Mouse (Mus musculus): ENCODE measurements at regions not wholly inside any gene's neighbourhood (a gene's known extent, or its start where the extent isn't known, plus 50 kb on each side); places are given as distances from the start of the nearest gene placed in this dataset.

- 0 out of 2 replicates have a peak, but pooled peaks have one; percentile 30 for ATAC-seq (ENCODE audit: low FRiP score, low read depth)
- Histone ChIP-seq H3K4me1 (peaks cover 5% of the 10 kb centered on the region), H3K36me3 (no peaks in the 10 kb centered on the region), H3K4me3 (no peak overlapping the region), H3K9ac (replicated peaks) (no peak overlapping the region; the same call in 1 of the 2 replicates), H3K4me2 (replicated peaks) (no peak overlapping the region), H3K27me3 (no peaks in the 10 kb centered on the region), H3K9me3 (0 out of 2 replicates have a peak, but pooled peaks cover 4% of the 10 kb centered on the region), H3K27ac (replicated peaks) (peak overlapping the region; percentile 35; the same call in 1 of the 2 replicates)
- 61% methylated on average over 6 of the region's 6 CpGs for WGBS
Measured at GRCm38 (mm10) chr11:45524720-45525119, 327.1 kb upstream of the Clint1 start.

GRCm38 (mm10) chr11:45531044-45531626 is 320.7 kb upstream of the Clint1 start:
- no peak overlapping the region for H3K4me3 ChIP-seq
- 93% methylated on average over 9 of the region's 9 CpGs for WGBS
- H3K9me3 ChIP-seq: 0 out of 2 replicates have a peak, but pooled peaks cover 4% of the 10 kb centered on the region
- ATAC-seq (ENCODE audit: low FRiP score, low read depth): no peak
- H3K4me2 ChIP-seq (replicated peaks): no peak overlapping the region
- no peaks in the 10 kb centered on the region for H3K4me1 ChIP-seq
- H3K36me3 ChIP-seq: no peaks in the 10 kb centered on the region
- H3K27me3 ChIP-seq: no peaks in the 10 kb centered on the region
- H3K9ac ChIP-seq (replicated peaks): no peak overlapping the region
- no peak overlapping the region for H3K27ac ChIP-seq (replicated peaks)

- Histone ChIP-seq H3K9ac (replicated peaks) (no peak overlapping the region), H3K4me3 (no peak overlapping the region), H3K9me3 (no peaks in the 10 kb centered on the region), H3K4me2 (replicated peaks) (no peak overlapping the region), H3K27me3 (no peaks in the 10 kb centered on the region), H3K4me1 (peaks cover 3% of the 10 kb centered on the region; the same call in 1 of the 2 replicates), H3K27ac (replicated peaks) (no peak overlapping the region), H3K36me3 (no peaks in the 10 kb centered on the region)
- no peak for ATAC-seq (ENCODE audit: low FRiP score, low read depth)
- 58% methylated on average over 7 of the region's 7 CpGs for WGBS
Measured at GRCm38 (mm10) chr11:45533402-45534056, 318.3 kb upstream of the Clint1 start.

GRCm38 (mm10) chr11:45535501-45536025 is 316.3 kb upstream of the Clint1 start:
- Histone ChIP-seq H3K9me3 (no peaks in the 10 kb centered on the region), H3K4me3 (no peak overlapping the region), H3K27me3 (no peaks in the 10 kb centered on the region), H3K27ac (replicated peaks) (no peak overlapping the region), H3K36me3 (no peaks in the 10 kb centered on the region), H3K4me2 (replicated peaks) (no peak overlapping the region), H3K4me1 (peaks cover 3% of the 10 kb centered on the region; the same call in 1 of the 2 replicates), H3K9ac (replicated peaks) (no peak overlapping the region)
- ATAC-seq (ENCODE audit: low FRiP score, low read depth): no peak
- WGBS: 82% methylated on average over 8 of the region's 8 CpGs

GRCm38 (mm10) chr11:45538011-45538410 is 313.8 kb upstream of the Clint1 start:
- no peak for ATAC-seq (ENCODE audit: low FRiP score, low read depth)
- WGBS: 51% methylated on average over 7 of the region's 7 CpGs
- H3K36me3 ChIP-seq: no peaks in the 10 kb centered on the region
- no peak overlapping the region for H3K4me2 ChIP-seq (replicated peaks)
- H3K27me3 ChIP-seq: no peaks in the 10 kb centered on the region
- no peak overlapping the region for H3K27ac ChIP-seq (replicated peaks)
- H3K4me3 ChIP-seq: no peak overlapping the region
- no peak overlapping the region for H3K9ac ChIP-seq (replicated peaks)
- no peaks in the 10 kb centered on the region for H3K9me3 ChIP-seq
- H3K4me1 ChIP-seq: peaks cover 3% of the 10 kb centered on the region; the same call in 1 of the 2 replicates

GRCm38 (mm10) chr11:45539459-45539858 is 312.4 kb upstream of the Clint1 start:
- WGBS: 45% methylated on average over 4 of the region's 4 CpGs
- no peak overlapping the region for H3K27ac ChIP-seq (replicated peaks)

GRCm38 (mm10) chr11:45544531-45544930 is 307.3 kb upstream of the Clint1 start:
- no peak for ATAC-seq (ENCODE audit: low FRiP score, low read depth)
- WGBS: 85% methylated on average over 3 of the region's 3 CpGs

More at GRCm38 (mm10) chr11:45539459-45539858, 312.4 kb upstream of the Clint1 start:
- Histone ChIP-seq H3K9me3 (no peaks in the 10 kb centered on the region), H3K36me3 (no peaks in the 10 kb centered on the region), H3K4me1 (peaks cover 3% of the 10 kb centered on the region; the same call in 1 of the 2 replicates), H3K9ac (replicated peaks) (no peak overlapping the region), H3K4me2 (replicated peaks) (no peak overlapping the region), H3K4me3 (no peak overlapping the region), H3K27me3 (no peaks in the 10 kb centered on the region)
- ATAC-seq (ENCODE audit: low FRiP score, low read depth): peak; percentile 73

GRCm38 (mm10) chr11:45545896-45546626 is 305.8 kb upstream of the Clint1 start:
- no peak overlapping the region for H3K4me2 ChIP-seq (replicated peaks)
- H3K4me3 ChIP-seq: no peak overlapping the region
- ATAC-seq (ENCODE audit: low FRiP score, low read depth): no peak
- 88% methylated on average over 11 of the region's 11 CpGs for WGBS
- no peaks in the 10 kb centered on the region for H3K9me3 ChIP-seq
- no peak overlapping the region for H3K9ac ChIP-seq (replicated peaks)
- H3K27ac ChIP-seq (replicated peaks): no peak overlapping the region
- no peaks in the 10 kb centered on the region for H3K27me3 ChIP-seq
- no peaks in the 10 kb centered on the region for H3K36me3 ChIP-seq
- peaks cover 2% of the 10 kb centered on the region; the same call in 1 of the 2 replicates for H3K4me1 ChIP-seq

More at GRCm38 (mm10) chr11:45544531-45544930, 307.3 kb upstream of the Clint1 start:
- H3K4me3 ChIP-seq: no peak overlapping the region
- no peak overlapping the region for H3K9ac ChIP-seq (replicated peaks)
- no peak overlapping the region for H3K4me2 ChIP-seq (replicated peaks)
- H3K36me3 ChIP-seq: no peaks in the 10 kb centered on the region
- no peak overlapping the region for H3K27ac ChIP-seq (replicated peaks)
- H3K9me3 ChIP-seq: no peaks in the 10 kb centered on the region
- H3K4me1 ChIP-seq: no peaks in the 10 kb centered on the region
- no peaks in the 10 kb centered on the region for H3K27me3 ChIP-seq

GRCm38 (mm10) chr11:45546861-45547260 is 305.0 kb upstream of the Clint1 start:
- Histone ChIP-seq H3K9ac (replicated peaks) (no peak overlapping the region), H3K9me3 (no peaks in the 10 kb centered on the region), H3K4me3 (no peak overlapping the region), H3K27ac (replicated peaks) (no peak overlapping the region), H3K27me3 (no peaks in the 10 kb centered on the region), H3K36me3 (no peaks in the 10 kb centered on the region), H3K4me2 (replicated peaks) (no peak overlapping the region), H3K4me1 (peaks cover 2% of the 10 kb centered on the region; the same call in 1 of the 2 replicates)
- 77% methylated on average over 2 of the region's 2 CpGs for WGBS
- no peak for ATAC-seq (ENCODE audit: low FRiP score, low read depth)

GRCm38 (mm10) chr11:45550376-45550775 is 301.5 kb upstream of the Clint1 start:
- H3K9ac ChIP-seq (replicated peaks): no peak overlapping the region
- 73% methylated on average over 7 of the region's 7 CpGs for WGBS
- H3K9me3 ChIP-seq: no peaks in the 10 kb centered on the region
- no peak overlapping the region for H3K4me2 ChIP-seq (replicated peaks)
- ATAC-seq (ENCODE audit: low FRiP score, low read depth): no peak
- no peak overlapping the region for H3K27ac ChIP-seq (replicated peaks)
- no peak overlapping the region for H3K4me3 ChIP-seq
- H3K27me3 ChIP-seq: no peaks in the 10 kb centered on the region
- H3K36me3 ChIP-seq: no peaks in the 10 kb centered on the region
- peaks cover 2% of the 10 kb centered on the region; the same call in 1 of the 2 replicates for H3K4me1 ChIP-seq

- Histone ChIP-seq H3K4me1 (peaks cover 11% of the 10 kb centered on the region), H3K4me2 (replicated peaks) (no peak overlapping the region), H3K27ac (replicated peaks) (peak overlapping the region; percentile 67), H3K9me3 (no peaks in the 10 kb centered on the region), H3K27me3 (no peaks in the 10 kb centered on the region), H3K4me3 (no peak overlapping the region), H3K36me3 (no peaks in the 10 kb centered on the region), H3K9ac (replicated peaks) (no peak overlapping the region)
- peak; percentile 94 for ATAC-seq (ENCODE audit: low FRiP score, low read depth)
- WGBS: 23% methylated on average over 5 of the region's 5 CpGs
Measured at GRCm38 (mm10) chr11:45577469-45578154, 274.2 kb upstream of the Clint1 start.
